Mouse (Mus musculus) ovary, postnatal 36 days (tissue): ENCODE data around the gene Mbl1.

ENCODE experiments used
- DNase-seq: peaks from one replicate; pipeline ENCODE4 v3.0.0; 2022; ENCODE audit warnings: low spot score, mixed read lengths

Gene Mbl1

DNA sequence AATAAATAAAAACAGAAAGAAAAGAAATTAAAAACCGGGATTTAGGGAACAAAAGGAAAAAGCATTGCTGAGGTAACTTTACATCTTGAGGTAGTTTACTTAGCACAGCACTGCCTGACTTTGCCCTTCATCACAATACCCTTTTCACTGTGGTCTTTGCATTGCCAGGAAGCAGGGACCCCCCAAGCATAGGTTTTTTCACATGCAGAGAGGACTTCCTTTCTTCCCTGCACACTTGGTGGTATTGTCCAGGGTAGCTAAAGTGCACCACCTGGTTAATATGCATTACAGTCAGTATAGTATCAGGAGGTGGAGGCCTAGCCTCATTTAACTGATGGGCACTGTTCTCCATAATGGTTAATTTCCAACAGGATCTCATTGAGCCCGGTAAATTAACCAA is 38.2 kb downstream of the Mbl1 start:
- DNase-seq: no peak

DNA sequence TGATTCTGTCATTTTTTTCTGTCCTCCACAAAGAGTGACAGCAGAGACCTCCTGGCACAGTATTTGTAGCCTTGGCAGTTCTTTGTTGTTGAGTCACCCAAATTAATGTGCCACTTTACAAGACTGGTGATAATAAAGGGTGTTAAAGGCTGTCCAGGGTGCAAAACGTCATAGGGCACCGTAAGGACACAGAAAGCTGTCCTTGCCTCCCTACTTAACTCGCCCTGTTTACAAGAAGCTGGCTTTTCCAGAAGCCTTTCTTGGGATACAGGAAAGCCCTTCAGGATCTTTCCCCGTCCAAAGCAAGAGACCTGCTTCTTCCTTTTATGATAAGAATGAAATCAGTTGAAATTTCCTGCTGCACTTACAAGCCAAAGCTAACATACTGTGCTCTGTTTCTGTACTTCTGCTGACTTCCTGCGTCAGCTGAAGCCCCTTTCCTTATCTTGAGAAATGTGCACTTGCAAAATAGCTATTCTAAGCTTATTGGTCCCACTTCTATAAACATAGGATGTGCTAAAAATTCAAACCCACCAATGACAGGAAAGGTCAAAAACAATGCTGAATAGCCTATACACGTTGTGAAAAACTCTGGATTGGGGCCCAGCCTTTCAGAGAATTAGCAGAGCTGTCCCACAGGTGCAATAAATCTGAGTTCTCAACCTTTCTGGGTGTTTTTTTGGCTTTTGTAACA is 46.9 kb downstream of the Mbl1 start:
- DNase-seq: no peak
